Mouse (Mus musculus) thymus, adult 2 months (tissue): ENCODE measurements at regions not wholly inside any gene's neighbourhood (a gene's known extent, or its start where the extent isn't known, plus 50 kb on each side); places are given as distances from the start of the nearest gene placed in this dataset.

ENCODE experiments used
- CTCF ChIP-seq: fragments of 200-500 bp; IDR thresholded peaks from 2 replicates; pipeline ENCODE4 v1.5.1; 2012; ENCODE audit warnings: mild to moderate bottlenecking, control low read depth, low read length, moderate library complexity, borderline replicate concordance; ENCODE audit not compliant: control insufficient read depth, poor library complexity, insufficient read depth; ENCODE audit errors: extremely low read depth
- POLR2A ChIP-seq: fragments of 200-500 bp; IDR thresholded peaks from 2 replicates; pipeline ENCODE4 v1.6.1; 2012; ENCODE audit warnings: mild to moderate bottlenecking, low read length, control low read depth, moderate library complexity; ENCODE audit not compliant: control insufficient read depth, poor library complexity, insufficient read depth; ENCODE audit errors: extremely low read depth

- TF ChIP-seq CTCF (no peak), POLR2A (no peak)
Measured at GRCm38 (mm10) chr16:49319774-49320173, 262.5 kb downstream of the Myh15 start.
